Mouse (Mus musculus) liver, adult 2 months (tissue): ENCODE data around the gene Erp27.

Experiments used
- CTCF ChIP-seq: fragments of 200-500 bp; IDR thresholded peaks from 2 replicates; pipeline ENCODE4 v1.5.1; 2011; ENCODE audit warnings: low read depth, low read length, control low read depth
- POLR2A ChIP-seq: fragments of 200-500 bp; IDR thresholded peaks from 2 replicates; pipeline ENCODE4 v1.6.1; 2011; ENCODE audit warnings: low read length, control low read depth; ENCODE audit not compliant: insufficient read depth; ENCODE audit errors: extremely low read depth

GRCm38 (mm10) chr6:136936361-136936760 lies 14.4 kb upstream of the Erp27 start:
- no peak for TF ChIP-seq CTCF
- no peak for TF ChIP-seq POLR2A
